Mouse (Mus musculus) ZHBTc4 (cell line): ENCODE measurements around the gene Ugt2b37.
"Not testable (repeated sequence)": the region's sequence is repeated elsewhere in the genome, so short reads cannot be mapped to it uniquely, and the experiment has no call there.

Source experiments
- DNase-seq: peaks from one replicate; pipeline ENCODE4 v3.0.0-alpha.2; 2011; ENCODE audit warnings: low read depth, low spot score

Gene Ugt2b37

DNA sequence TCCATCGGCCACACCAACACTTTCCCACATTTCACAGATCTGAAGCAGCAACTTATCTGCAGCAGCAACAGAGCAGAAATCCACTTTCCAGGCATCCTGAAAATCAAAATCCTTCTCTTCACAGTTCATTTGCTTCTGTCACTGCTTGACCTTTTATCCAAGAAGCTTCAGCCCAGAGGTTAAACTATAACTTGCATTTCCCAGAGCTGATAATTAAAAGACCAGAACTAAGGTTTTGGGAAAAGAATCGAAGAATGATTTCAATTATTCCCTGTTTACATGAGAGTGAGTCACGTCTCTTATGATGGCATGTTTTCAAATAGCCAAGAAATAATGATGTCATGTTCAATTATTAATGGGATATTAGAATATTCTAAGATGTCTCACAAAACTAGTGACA lies at the start of gene Ugt2b37:
TSS of gene Ugt2b37 (minus strand) at position 129 of the 400 bp plus-strand sequence.
- not testable (repeated sequence) for DNase-seq

- DNase-seq = not testable (repeated sequence)
Observed at GRCm38 (mm10) chr5:87286180-87286579, 31.6 kb upstream of the Ugt2b37 start.

GRCm38 (mm10) chr5:87275986-87276385 lies 21.4 kb upstream of the Ugt2b37 start:
- peak; percentile 3 for DNase-seq

DNA sequence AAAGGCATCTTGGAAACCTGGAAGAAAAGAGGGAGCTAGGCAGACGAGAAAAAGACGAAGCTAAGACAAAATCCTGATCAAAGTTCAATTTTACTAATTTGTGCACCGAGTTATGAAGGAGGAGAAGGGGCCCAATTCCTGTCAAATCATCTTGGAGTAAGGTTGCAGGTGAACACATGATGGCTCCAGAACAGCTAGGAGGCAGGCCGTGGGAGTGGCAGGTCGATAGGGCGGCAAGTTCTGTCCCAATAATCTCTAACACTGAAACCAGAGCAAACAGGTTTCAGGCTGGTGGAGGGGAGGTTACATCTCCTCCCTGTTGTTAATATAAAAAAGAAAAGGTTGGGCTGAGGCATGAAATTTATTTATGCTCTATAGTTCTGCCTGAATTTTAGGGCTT lies 21.0 kb upstream of the Ugt2b37 start:
- no peak for DNase-seq

DNA sequence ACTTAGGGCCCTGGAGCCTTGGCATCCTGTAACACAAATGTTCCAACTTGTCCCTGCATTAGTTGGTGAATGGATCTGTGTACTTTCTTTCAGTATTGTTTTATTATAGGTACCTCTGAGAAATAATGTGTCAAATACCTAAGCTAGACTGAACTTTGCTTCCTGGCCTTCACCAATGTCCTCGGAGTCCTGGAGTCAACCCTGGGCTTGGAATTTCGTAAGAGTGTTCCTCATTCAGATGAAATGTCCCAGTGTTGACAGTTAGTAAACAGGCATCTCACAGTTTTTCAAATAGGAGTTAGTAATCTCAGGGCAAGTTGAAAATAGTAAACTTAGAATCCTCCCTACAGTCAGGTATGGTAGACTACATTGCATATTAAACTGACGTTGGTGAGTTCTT lies 1.2 kb upstream of the Ugt2b37 start:
- DNase-seq = no peak

DNA sequence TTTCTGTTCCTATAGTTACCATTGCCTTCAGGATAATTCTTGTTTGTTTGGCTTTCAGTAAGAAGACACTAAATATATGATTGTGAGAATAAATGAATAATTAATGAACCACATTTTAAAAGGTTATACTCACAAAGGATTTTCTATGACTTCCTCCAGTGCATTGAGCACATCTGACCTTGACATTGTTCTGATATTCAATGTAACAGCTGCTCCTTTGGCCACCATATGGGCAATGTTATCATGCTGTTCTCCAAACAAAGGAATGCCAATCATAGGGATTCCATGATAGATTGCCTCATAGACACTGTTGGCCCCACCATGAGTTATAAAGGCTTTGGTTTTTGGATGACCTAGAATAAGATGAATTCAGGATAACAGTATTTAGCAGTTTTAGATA lies 12.5 kb downstream of the Ugt2b37 start:
- DNase-seq = not testable (repeated sequence)

DNA sequence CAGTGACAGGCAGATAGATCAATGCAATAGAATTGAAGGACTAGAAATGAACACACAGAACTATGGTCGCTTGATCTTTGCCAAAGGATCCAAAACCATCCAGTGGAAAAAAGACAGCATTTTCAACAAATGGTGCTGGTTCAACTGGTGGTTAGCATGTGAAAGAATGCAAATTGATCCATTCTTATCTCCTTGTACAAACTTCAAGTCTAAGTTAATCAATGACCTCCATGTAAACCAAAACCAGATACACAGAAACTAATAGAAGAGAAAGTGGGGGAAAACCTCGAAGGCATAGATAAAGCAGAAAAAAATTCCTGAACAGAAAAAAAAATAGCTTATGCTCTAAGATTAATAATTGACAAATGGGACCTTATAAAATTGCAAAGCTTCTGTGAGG lies 58.2 kb downstream of the Ugt2b37 start:
- DNase-seq = not testable (repeated sequence)
